Mouse (Mus musculus) heart, embryonic 13.5 days (tissue): ENCODE measurements around the gene Olfr1051. TPM values are rescaled to one million over a fixed set of nuclear protein-coding genes. Genes with fewer than 3 reads are reported as not detected.
"Not testable (repeated sequence)": the region's sequence is repeated elsewhere in the genome, so short reads cannot be mapped to it uniquely, and the experiment has no call there.

Source experiments
- ATAC-seq: fragments of 200-750 bp; cut with Nextera tagmentation; 2 replicates; pipeline ENCODE4 v1.8.0; 2017; ENCODE audit warnings: moderate TSS enrichment; ENCODE audit not compliant: insufficient number of reproducible peaks, low FRiP score, low TSS enrichment; ENCODE audit errors: extremely low read depth
- H3K27ac ChIP-seq: fragments of 300-500 bp; sonication (generic); replicated peaks from 2 replicates; pipeline ENCODE4 v1.5.1; 2015; ENCODE audit warnings: moderate library complexity, mild to moderate bottlenecking, inconsistent platforms
- H3K27me3 ChIP-seq: fragments of 300-500 bp; sonication (generic); replicated peaks from 2 replicates; pipeline ENCODE4 v1.6.1; 2015; ENCODE audit warnings: mild to moderate bottlenecking, inconsistent platforms
- H3K36me3 ChIP-seq: fragments of 300-500 bp; sonication (generic); 2 replicates; pipeline ENCODE4 v1.6.1; 2015; ENCODE audit warnings: mild to moderate bottlenecking, inconsistent platforms
- H3K4me1 ChIP-seq: fragments of 300-500 bp; sonication (generic); 2 replicates; pipeline ENCODE4 v1.6.1; 2015; ENCODE audit warnings: inconsistent platforms
- H3K4me2 ChIP-seq: fragments of 300-500 bp; sonication (generic); 2 replicates; pipeline ENCODE4 v1.6.1; 2015; ENCODE audit warnings: inconsistent platforms, mild to moderate bottlenecking, moderate library complexity
- H3K4me3 ChIP-seq: fragments of 300-500 bp; sonication (generic); 2 replicates; pipeline ENCODE4 v1.5.1; 2015; ENCODE audit warnings: moderate library complexity, mild to moderate bottlenecking, inconsistent platforms
- H3K9ac ChIP-seq: fragments of 300-500 bp; sonication (generic); 2 replicates; pipeline ENCODE4 v1.6.1; 2015; ENCODE audit warnings: inconsistent platforms, mild to moderate bottlenecking, moderate library complexity
- H3K9me3 ChIP-seq: fragments of 300-500 bp; sonication (generic); 2 replicates; pipeline ENCODE4 v1.6.1; 2016; ENCODE audit warnings: inconsistent platforms
- WGBS: fragments of 180-500 bp; shearing (Covaris S2); methylation state at CpG from one replicate; pipeline ENCODE4 v1.1.7; 2015; ENCODE audit warnings: mixed read lengths; 5-methylcytosine and 5-hydroxymethylcytosine counted together
- polyA plus RNA-seq: library from polyadenylated mRNA; unstranded; fragments of >200 nt; fragmentation: Nextera tagmentation; extraction: Ambion mirVana; gene quantifications from 2 replicates; pipeline ENCODE4 v1.2.1, GENCODE M21; 2015

Olfr1051 gene
- polyA plus RNA-seq: not detected in 2 replicates

- H3K9ac ChIP-seq, ATAC-seq, H3K9me3 ChIP-seq, H3K4me3 ChIP-seq, H3K27me3 ChIP-seq, H3K4me1 ChIP-seq, H3K27ac ChIP-seq, H3K4me2 ChIP-seq, H3K36me3 ChIP-seq: not testable (repeated sequence)
These were observed at the start of gene Olfr1051 for GRCm38 (mm10) chr2:86278988-86279387. Olfr1051 (minus strand) TSS chr2:86279088.

DNA sequence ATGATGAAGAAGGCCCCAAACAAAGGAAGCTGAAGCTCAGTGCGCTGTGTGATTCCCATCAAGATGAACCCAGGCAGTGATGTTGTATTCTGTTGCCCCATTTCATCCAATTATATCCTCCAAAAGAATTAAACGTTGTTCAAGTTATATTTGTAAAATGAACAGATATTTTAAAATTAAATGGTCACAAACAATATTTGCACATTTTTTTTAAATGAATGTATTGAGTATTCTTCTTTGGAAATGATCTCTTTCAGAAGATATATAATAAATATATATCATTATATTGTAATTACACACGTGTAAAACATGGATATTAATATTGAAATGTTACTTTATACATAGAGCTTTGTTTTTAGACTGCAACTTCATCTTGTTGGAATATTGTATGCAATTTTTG, 36.3 kb upstream of the Olfr1051 start, which contains the start of gene Olfr1053:
Gene Olfr1053, minus strand, starts transcription at position 101 of the 400 bp plus-strand sequence.
- Histone ChIP-seq H3K9ac (no peak within 1 kb of the TSS), H3K4me2 (no peak within 1 kb of the TSS), H3K27me3 (no peaks in the 10 kb centered on the region), H3K4me1 (no peaks in the 10 kb centered on the region), H3K4me3 (no peak within 1 kb of the TSS), H3K36me3 (no peaks in the 10 kb centered on the region), H3K27ac (no peak within 1 kb of the TSS), H3K9me3 (no peaks in the 10 kb centered on the region)
- WGBS: 51% methylated on average over 3 of the region's 3 CpGs
- no peak for ATAC-seq

- no peaks in the 10 kb centered on the region for H3K36me3 ChIP-seq
- no peak within 1 kb of the TSS for H3K27ac ChIP-seq
- no peaks in the 10 kb centered on the region for H3K9me3 ChIP-seq
- H3K4me3 ChIP-seq: no peak within 1 kb of the TSS
- no peak within 1 kb of the TSS for H3K9ac ChIP-seq
- H3K4me1 ChIP-seq: no peaks in the 10 kb centered on the region
- no peak for ATAC-seq
- H3K27me3 ChIP-seq: no peaks in the 10 kb centered on the region
- H3K4me2 ChIP-seq: no peak within 1 kb of the TSS
These were observed 13.3 kb upstream of the Olfr1051 start, which contains the start of gene Olfr1052 for GRCm38 (mm10) chr2:86292155-86292554. Olfr1052 (plus strand) TSS chr2:86292455.

- H3K9me3 ChIP-seq, H3K9ac ChIP-seq, H3K36me3 ChIP-seq, H3K4me1 ChIP-seq, H3K27me3 ChIP-seq, H3K4me3 ChIP-seq, H3K4me2 ChIP-seq, H3K27ac ChIP-seq, ATAC-seq: not testable (repeated sequence)
These were observed 20.7 kb downstream of the Olfr1051 start, which contains the start of gene Olfr1049 for GRCm38 (mm10) chr2:86258228-86258627. Olfr1049 (minus strand) TSS chr2:86258328.

DNA sequence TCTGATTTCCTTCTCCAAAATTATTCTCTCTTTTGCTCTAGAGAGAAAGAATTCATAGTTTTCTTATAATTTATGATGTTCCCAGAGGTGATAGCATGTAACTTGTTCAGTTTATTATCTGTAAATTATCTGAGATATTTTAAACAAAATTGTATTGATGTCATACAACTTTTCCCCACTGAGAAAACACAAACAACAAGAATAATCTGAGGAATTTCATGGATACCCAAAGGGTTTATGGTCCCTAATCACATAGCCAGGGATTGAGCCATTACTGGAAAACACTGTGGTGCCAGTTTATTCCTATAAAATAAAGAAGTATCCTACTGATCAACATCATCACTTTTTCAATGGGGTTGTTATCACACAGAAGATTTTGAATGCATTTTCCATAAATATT, 38.7 kb downstream of the Olfr1051 start, which contains the start of gene Olfr1048:
Gene Olfr1048, minus strand, starts transcription at position 101 of the 400 bp plus-strand sequence.
- H3K27me3 ChIP-seq: no peaks in the 10 kb centered on the region
- no peak within 1 kb of the TSS for H3K9ac ChIP-seq
- no peak for ATAC-seq
- H3K36me3 ChIP-seq: no peaks in the 10 kb centered on the region
- no peaks in the 10 kb centered on the region for H3K4me1 ChIP-seq
- H3K4me2 ChIP-seq: no peak within 1 kb of the TSS
- no peak within 1 kb of the TSS for H3K4me3 ChIP-seq
- no peaks in the 10 kb centered on the region; the same call in 1 of the 2 replicates for H3K9me3 ChIP-seq
- no peak within 1 kb of the TSS for H3K27ac ChIP-seq

DNA sequence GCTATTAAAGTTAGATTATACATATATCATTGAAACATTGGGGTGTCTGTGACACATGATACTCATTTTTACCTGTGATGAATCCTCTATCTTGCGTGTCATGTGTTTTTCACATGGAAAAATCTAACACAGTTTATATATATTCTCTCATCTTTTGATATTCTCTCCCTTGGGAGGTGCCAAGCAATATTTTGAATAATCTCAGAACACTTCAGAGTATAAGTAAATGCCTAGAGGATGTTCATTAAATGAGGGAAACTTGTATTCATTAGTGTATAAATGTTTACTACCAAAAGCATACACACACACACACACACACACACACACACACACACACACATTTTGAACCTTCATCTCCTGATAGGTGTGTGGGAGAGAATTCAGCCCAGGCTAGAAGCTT, 47.6 kb downstream of the Olfr1051 start, which contains the start of gene Olfr1047:
Gene Olfr1047, minus strand, starts transcription at position 101 of the 400 bp plus-strand sequence.
- Histone ChIP-seq H3K4me1 (no peaks in the 10 kb centered on the region), H3K9ac (no peak within 1 kb of the TSS), H3K4me2 (no peak within 1 kb of the TSS), H3K36me3 (no peaks in the 10 kb centered on the region), H3K27ac (no peak within 1 kb of the TSS), H3K27me3 (no peaks in the 10 kb centered on the region), H3K4me3 (no peak within 1 kb of the TSS), H3K9me3 (no peaks in the 10 kb centered on the region)
- no peak for ATAC-seq
- 69% methylated on average over 1 of the region's 1 CpGs for WGBS

Other genes starting within 250 kb of the Olfr1051 start
- 0.13 TPM in 1 of 2 replicates, not detected in the other for gene Olfr1034, start 233.2 kb downstream of the Olfr1051 start, polyA plus RNA-seq
- gene Olfr1036, start 205.1 kb downstream of the Olfr1051 start, polyA plus RNA-seq: not detected in 2 replicates
- gene Olfr1037, start 191.7 kb downstream of the Olfr1051 start, polyA plus RNA-seq: not detected in 2 replicates
- gene Olfr1039, start 143.2 kb downstream of the Olfr1051 start, polyA plus RNA-seq: not detected in 2 replicates
- gene Olfr1040, start 132.4 kb downstream of the Olfr1051 start, polyA plus RNA-seq: not detected in 2 replicates
- gene Olfr1042, start 117.2 kb downstream of the Olfr1051 start, polyA plus RNA-seq: not detected in 2 replicates
- gene Olfr1043, start 111.6 kb downstream of the Olfr1051 start, polyA plus RNA-seq: not detected in 2 replicates
- not detected in 2 replicates for gene Olfr1044, start 101.3 kb downstream of the Olfr1051 start, polyA plus RNA-seq
- gene Olfr52, start 93.4 kb downstream of the Olfr1051 start, polyA plus RNA-seq: not detected in 2 replicates
- gene Olfr1045, start 76.1 kb downstream of the Olfr1051 start, polyA plus RNA-seq: not detected in 2 replicates
- gene Olfr1046, start 59.8 kb downstream of the Olfr1051 start, polyA plus RNA-seq: not detected in 2 replicates
- gene Olfr1047, start 47.7 kb downstream of the Olfr1051 start, polyA plus RNA-seq: not detected in 2 replicates
- not detected in 2 replicates for gene Olfr1048, start 38.8 kb downstream of the Olfr1051 start, polyA plus RNA-seq
- gene Olfr1049, start 20.8 kb downstream of the Olfr1051 start, polyA plus RNA-seq: not detected in 2 replicates
- gene Olfr1052, start 13.4 kb upstream of the Olfr1051 start, polyA plus RNA-seq: not detected in 2 replicates
- gene Olfr1053, start 36.2 kb upstream of the Olfr1051 start, polyA plus RNA-seq: not detected in 2 replicates
- gene Olfr1054, start 56.3 kb upstream of the Olfr1051 start, polyA plus RNA-seq: not detected in 2 replicates
- gene Olfr1055, start 71.2 kb upstream of the Olfr1051 start, polyA plus RNA-seq: not detected in 2 replicates
- gene Olfr1056, start 83.4 kb upstream of the Olfr1051 start, polyA plus RNA-seq: not detected in 2 replicates
- not detected in 2 replicates for gene Olfr1057, start 99.3 kb upstream of the Olfr1051 start, polyA plus RNA-seq
- gene Olfr1058, start 109.5 kb upstream of the Olfr1051 start, polyA plus RNA-seq: not detected in 2 replicates
- not detected in 2 replicates for gene Olfr1061, start 135.0 kb upstream of the Olfr1051 start, polyA plus RNA-seq
- not detected in 2 replicates for gene Olfr1062, start 147.7 kb upstream of the Olfr1051 start, polyA plus RNA-seq
- gene Olfr1065, start 171.5 kb upstream of the Olfr1051 start, polyA plus RNA-seq: not detected in 2 replicates
- gene Olfr1066, start 177.2 kb upstream of the Olfr1051 start, polyA plus RNA-seq: not detected in 2 replicates
- not detected in 2 replicates for gene Olfr228, start 208.3 kb upstream of the Olfr1051 start, polyA plus RNA-seq
- not detected in 2 replicates for gene Olfr1076, start 229.4 kb upstream of the Olfr1051 start, polyA plus RNA-seq